In the genomic region with DNA sequence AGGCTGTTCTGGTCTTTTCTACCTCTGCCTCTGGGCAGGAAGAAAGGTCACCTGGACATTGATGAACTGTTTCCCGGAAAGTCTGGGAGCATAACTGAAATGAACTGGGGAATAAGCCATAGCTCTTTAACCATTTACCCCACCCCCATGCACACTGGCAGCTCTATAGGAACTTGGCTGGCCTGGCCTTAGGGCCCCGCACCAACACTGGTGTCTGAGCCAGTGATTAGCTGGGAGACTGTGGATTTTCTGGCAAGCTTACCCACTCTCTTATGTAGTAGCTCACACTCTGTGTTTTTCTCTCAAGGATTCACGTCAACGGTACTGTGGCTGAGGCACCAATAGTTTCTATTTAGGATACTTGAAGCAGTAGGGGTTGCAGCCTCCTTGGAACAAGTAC, we compare ENCODE assay signal across 21 mouse cellular contexts.
A peak's percentile ranks its signal among the peaks of the same experiment; 100 is the strongest.
DNase-seq lines count a peak whose midpoint lies in the region.
"Had no signal": no experiment of that assay in that cellular context is flagged by ENCODE, and none has a peak within 500 bp of the region (broad histone marks: within the 10 kb centered on the region; RNA-seq: fewer than 3 reads in every experiment).

No protein-coding gene starts in this region.

- no peak overlapping the region for H3K4me3 ChIP-seq in heart, embryonic 10.5 days
- H3K4me3 ChIP-seq: embryonic facial prominence, embryonic 12.5 days; embryonic facial prominence, embryonic 15.5 days; heart, adult 2 months; intestine, embryonic 15.5 days had no signal

- H3K27me3 ChIP-seq in heart, embryonic 10.5 days (ENCODE audit: insufficient read depth, poor library complexity, severe bottlenecking): no peaks in the 10 kb centered on the region
- H3K27me3 ChIP-seq: CH12.LX; embryonic facial prominence, embryonic 12.5 days; embryonic facial prominence, embryonic 15.5 days; intestine, embryonic 15.5 days had no signal

- intact Hi-C loops in left cerebral cortex, postnatal 4 days (cut with DNase I): no loop called here
- intact Hi-C loops in left cerebral cortex, postnatal 36 days (cut with DNase I): no loop called here

- DNase-seq in cerebellum, postnatal 14 days: peak; percentile 49 to 74
- no peak for DNase-seq in cerebellum, adult 18-20 months
- peak; percentile 45 for DNase-seq in heart, embryonic 10.5 days (ENCODE audit: low spot score)
- no peak for DNase-seq in heart, postnatal 4 days
- peak; percentile 21 for DNase-seq in left cerebral cortex, postnatal 4 days
- DNase-seq in left cerebral cortex, postnatal 36 days (ENCODE audit: low spot score in 2 of 2): no peak
- DNase-seq: adrenal gland, postnatal 10 days; adrenal gland, postnatal 36 days; B cell, adult 2 months; cerebellum, adult 11 months; cerebellum, adult 9-10 months; gastrocnemius, postnatal 25 days; heart, adult 2 months; kidney, adult 11 months; kidney, adult 8-10 months had no signal

- no peaks in the 10 kb centered on the region for H3K4me1 ChIP-seq in heart, embryonic 10.5 days
- H3K4me1 ChIP-seq: embryonic facial prominence, embryonic 12.5 days; embryonic facial prominence, embryonic 15.5 days; intestine, embryonic 15.5 days had no signal

- H3K27ac ChIP-seq in heart, embryonic 10.5 days: no peak overlapping the region
- H3K27ac ChIP-seq: embryonic facial prominence, embryonic 12.5 days; embryonic facial prominence, embryonic 15.5 days; heart, adult 2 months; hindbrain, embryonic 14.5 days; intestine, embryonic 15.5 days had no signal

- 79% methylated on average over 4 of the region's 4 CpGs for WGBS in heart, embryonic 10.5 days

- no peaks in the 10 kb centered on the region for H3K36me3 ChIP-seq in heart, embryonic 10.5 days
- H3K36me3 ChIP-seq: embryonic facial prominence, embryonic 12.5 days; embryonic facial prominence, embryonic 15.5 days; G1E; intestine, embryonic 15.5 days had no signal

- H3K9me3 ChIP-seq in heart, embryonic 10.5 days: no peaks in the 10 kb centered on the region
- H3K9me3 ChIP-seq: embryonic facial prominence, embryonic 12.5 days; embryonic facial prominence, embryonic 15.5 days; intestine, embryonic 15.5 days had no signal

Comparison
In these comparisons a context has a peak if more than half of its experiments do, and no peak if none do; other contexts are left out.
1. DNase-seq: peak in cerebellum, postnatal 14 days (2 of 2), heart, embryonic 10.5 days (single experiment) and left cerebral cortex, postnatal 4 days (single experiment); none in cerebellum, adult 18-20 months (0 of 2), heart, postnatal 4 days (single experiment) and left cerebral cortex, postnatal 36 days (0 of 2).